Mouse (Mus musculus): ENCODE data around the gene Pdzd11. TPM values are rescaled to one million over a fixed set of nuclear protein-coding genes. Genes with fewer than 3 reads are reported as not detected.

Pdzd11 gene
- 10.9 and 11.6 TPM in 2 replicates for polyA plus RNA-seq (2012; rRNA removed; ENCODE audit: low replicate concordance)

GRCm38 (mm10) chrX:100625802-100626793, at the start of gene Pdzd11:
TSS of gene Pdzd11 (minus strand) at chrX:100626568.

GRCm38 (mm10) chrX:100625546-100625801, 894 bp downstream of the Pdzd11 start, which contains the start of gene Kif4:
TSS of gene Kif4 (plus strand) at chrX:100625737.

GRCm38 (mm10) chrX:100605314-100605713, 21.1 kb downstream of the Pdzd11 start, which contains the start of gene Arr3:
TSS of gene Arr3 (plus strand) at chrX:100605497.

GRCm38 (mm10) chrX:100594791-100595190, 31.6 kb downstream of the Pdzd11 start, which contains the start of gene P2ry4:
TSS of gene P2ry4 (minus strand) at chrX:100594869.

Other genes starting within 250 kb of the Pdzd11 start
- not detected in 2 replicates for gene Otud6a, start 197.6 kb downstream of the Pdzd11 start, polyA plus RNA-seq (2012; rRNA removed; ENCODE audit: low replicate concordance)
- gene Awat2, start 183.9 kb downstream of the Pdzd11 start, polyA plus RNA-seq (2012; rRNA removed; ENCODE audit: low replicate concordance): 0.06 and 0.33 TPM in 2 replicates
- gene Igbp1, start 132.3 kb downstream of the Pdzd11 start, polyA plus RNA-seq (2012; rRNA removed; ENCODE audit: low replicate concordance): 5.1 and 6.1 TPM in 2 replicates
- gene Dgat2l6, start 101.7 kb downstream of the Pdzd11 start, polyA plus RNA-seq (2012; rRNA removed; ENCODE audit: low replicate concordance): not detected in 2 replicates
- not detected in 2 replicates for gene Awat1, start 54.3 kb downstream of the Pdzd11 start, polyA plus RNA-seq (2012; rRNA removed; ENCODE audit: low replicate concordance)
- gene P2ry4, start 31.7 kb downstream of the Pdzd11 start, polyA plus RNA-seq (2012; rRNA removed; ENCODE audit: low replicate concordance): 0.34 TPM in 1 of 2 replicates, not detected in the other
- gene Arr3, start 21.1 kb downstream of the Pdzd11 start, polyA plus RNA-seq (2012; rRNA removed; ENCODE audit: low replicate concordance): not detected in 2 replicates
- gene Kif4, start 831 bp downstream of the Pdzd11 start, polyA plus RNA-seq (2012; rRNA removed; ENCODE audit: low replicate concordance): 0.53 and 0.57 TPM in 2 replicates
- gene Gdpd2, start 103.3 kb upstream of the Pdzd11 start, polyA plus RNA-seq (2012; rRNA removed; ENCODE audit: low replicate concordance): 29.9 and 82.5 TPM in 2 replicates
- gene Dlg3, start 141.2 kb upstream of the Pdzd11 start, polyA plus RNA-seq (2012; rRNA removed; ENCODE audit: low replicate concordance): 7.3 and 18.5 TPM in 2 replicates

Measured in duodenum, adult 2 months (tissue).